Mouse (Mus musculus) myocyte (in vitro differentiated cells): ENCODE measurements around the gene Ankrd13b.

ENCODE experiments used
- MAX ChIP-seq: IDR thresholded peaks from one replicate; pipeline ENCODE4 v1.6.1; 2011; ENCODE audit warnings: low read depth, mild to moderate bottlenecking, control low read depth
- MYOD1 ChIP-seq, 3 experiments: IDR thresholded peaks; one replicate each; pipeline ENCODE4 v1.6.1; 2011; ENCODE audit warnings: control low read depth in 2 of 3, low read depth in 2 of 3, mild to moderate bottlenecking in 2 of 3, moderate library complexity in 1 of 3; ENCODE audit not compliant: insufficient read length in 2 of 3, control insufficient read depth in 1 of 3
- MYOG ChIP-seq, 3 experiments: IDR thresholded peaks; one replicate each; pipeline ENCODE4 v1.6.1; 2011; ENCODE audit warnings: control low read depth in 2 of 3, low read depth in 2 of 3, mild to moderate bottlenecking in 2 of 3; ENCODE audit not compliant: insufficient read length in 2 of 3, control insufficient read depth in 1 of 3, insufficient read depth in 1 of 3
- POLR2A ChIP-seq: IDR thresholded peaks from one replicate; pipeline ENCODE4 v1.6.1; 2011; ENCODE audit warnings: low read depth, mild to moderate bottlenecking, control low read depth, moderate library complexity; ENCODE audit not compliant: insufficient read length
- POLR2AphosphoS2 ChIP-seq: IDR thresholded peaks from one replicate; pipeline ENCODE4 v1.6.1; 2011; ENCODE audit warnings: low read depth, control low read depth; ENCODE audit not compliant: insufficient read length
- REST ChIP-seq: IDR thresholded peaks from one replicate; pipeline ENCODE4 v1.6.1; 2011; ENCODE audit warnings: mild to moderate bottlenecking, control low read depth, moderate library complexity; ENCODE audit not compliant: insufficient read depth, insufficient read length
- TCF12 ChIP-seq: IDR thresholded peaks from one replicate; pipeline ENCODE4 v1.6.1; 2011; ENCODE audit warnings: mild to moderate bottlenecking, control low read depth; ENCODE audit not compliant: poor library complexity, insufficient read depth, severe bottlenecking
- USF1 ChIP-seq: IDR thresholded peaks from one replicate; pipeline ENCODE4 v1.6.1; 2011; ENCODE audit warnings: low read depth, mild to moderate bottlenecking, control low read depth, moderate library complexity

DNA sequence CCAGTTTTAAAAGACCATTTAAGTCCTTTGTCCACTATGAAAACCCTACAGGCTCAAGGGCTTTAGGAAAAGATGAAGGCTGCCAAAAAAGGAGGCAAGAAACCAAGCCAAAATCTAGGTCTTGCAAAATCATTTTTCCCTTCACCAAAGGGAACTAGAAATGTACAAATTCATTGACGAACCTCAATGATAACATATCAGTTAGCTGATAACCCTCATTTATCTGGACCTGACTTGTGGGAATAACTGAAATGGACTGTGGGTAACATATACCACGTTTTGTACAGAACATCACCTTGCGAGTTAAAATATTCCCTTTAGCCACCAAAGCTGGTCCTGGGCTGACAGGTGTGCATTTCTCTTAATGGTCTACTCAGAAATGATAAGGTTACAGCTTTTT lies 40.2 kb upstream of the Ankrd13b start:
- TF ChIP-seq USF1 (no peak), POLR2A (no peak), MYOG (IDR thresholded peaks at IDR 0.05; ENCODE audit: control insufficient read depth in 1 of 3, insufficient read depth in 1 of 3, insufficient read length in 2 of 3, low read depth in 2 of 3) (no peak), MYOD1 (IDR thresholded peaks at IDR 0.05; ENCODE audit: control insufficient read depth in 1 of 3, insufficient read length in 2 of 3, low read depth in 2 of 3) (no peak), MAX (no peak), POLR2AphosphoS2 (no peak), TCF12 (no peak), REST (no peak)
